Mouse (Mus musculus) spleen, adult 2 months (tissue): ENCODE measurements around the gene Gm20503. TPM values are rescaled to one million over a fixed set of nuclear protein-coding genes. Genes with fewer than 3 reads are reported as not detected.
A peak's percentile ranks its signal among the peaks of the same experiment; 100 is the strongest.

ENCODE experiments used
- DNase-seq, 2 experiments: peaks; one replicate each; pipeline versions ENCODE4 v3.0.0 to v3.0.0-alpha.2; 2012 to 2021; ENCODE audit warnings: low spot score in 2 of 2, low read depth in 1 of 2
- H3K27ac ChIP-seq: fragments of 200-500 bp; 2 replicates; pipeline ENCODE4 v1.5.1; 2012; ENCODE audit warnings: low read length, inconsistent platforms; ENCODE audit not compliant: insufficient read depth
- H3K27me3 ChIP-seq: fragments of 200-500 bp; 2 replicates; pipeline ENCODE4 v1.6.1; 2012; ENCODE audit warnings: mild to moderate bottlenecking, moderate library complexity, low read length, inconsistent platforms; ENCODE audit not compliant: control insufficient read depth, insufficient read depth
- H3K36me3 ChIP-seq: fragments of 200-500 bp; 2 replicates; pipeline ENCODE4 v1.6.1; 2012; ENCODE audit warnings: mild to moderate bottlenecking, low read length, inconsistent platforms; ENCODE audit not compliant: control insufficient read depth, insufficient read depth
- H3K4me1 ChIP-seq: fragments of 200-500 bp; 2 replicates; pipeline ENCODE4 v1.6.1; 2011; ENCODE audit warnings: inconsistent platforms; ENCODE audit not compliant: control insufficient read depth, insufficient read depth, insufficient read length
- H3K4me3 ChIP-seq: fragments of 200-500 bp; 2 replicates; pipeline ENCODE4 v1.5.1; 2011; ENCODE audit warnings: mild to moderate bottlenecking, inconsistent platforms; ENCODE audit not compliant: insufficient read depth, insufficient read length; ENCODE audit errors: extremely low read depth
- CTCF ChIP-seq: fragments of 200-500 bp; IDR thresholded peaks from 2 replicates; pipeline ENCODE4 v1.5.1; 2011; ENCODE audit warnings: mild to moderate bottlenecking, inconsistent platforms; ENCODE audit not compliant: insufficient read depth, insufficient read length, insufficient replicate concordance; ENCODE audit errors: extremely low read depth
- POLR2A ChIP-seq: fragments of 200-500 bp; IDR thresholded peaks from 2 replicates; pipeline ENCODE4 v1.6.1; 2011; ENCODE audit warnings: low read depth, low read length, inconsistent platforms
- WGBS: fragments of 180-500 bp; shearing (Covaris S2); methylation state at CpG from one replicate; pipeline ENCODE4 v1.1.7; 2018; 5-methylcytosine and 5-hydroxymethylcytosine counted together
- polyA plus RNA-seq: library from polyadenylated mRNA; depleted of rRNA; stranded (reverse); fragments of >200 nt; gene quantifications from 2 replicates; pipeline ENCODE4 v1.2.3, GENCODE M21; 2012

Gene Gm20503
- polyA plus RNA-seq, 1 experiment: not detected

DNA sequence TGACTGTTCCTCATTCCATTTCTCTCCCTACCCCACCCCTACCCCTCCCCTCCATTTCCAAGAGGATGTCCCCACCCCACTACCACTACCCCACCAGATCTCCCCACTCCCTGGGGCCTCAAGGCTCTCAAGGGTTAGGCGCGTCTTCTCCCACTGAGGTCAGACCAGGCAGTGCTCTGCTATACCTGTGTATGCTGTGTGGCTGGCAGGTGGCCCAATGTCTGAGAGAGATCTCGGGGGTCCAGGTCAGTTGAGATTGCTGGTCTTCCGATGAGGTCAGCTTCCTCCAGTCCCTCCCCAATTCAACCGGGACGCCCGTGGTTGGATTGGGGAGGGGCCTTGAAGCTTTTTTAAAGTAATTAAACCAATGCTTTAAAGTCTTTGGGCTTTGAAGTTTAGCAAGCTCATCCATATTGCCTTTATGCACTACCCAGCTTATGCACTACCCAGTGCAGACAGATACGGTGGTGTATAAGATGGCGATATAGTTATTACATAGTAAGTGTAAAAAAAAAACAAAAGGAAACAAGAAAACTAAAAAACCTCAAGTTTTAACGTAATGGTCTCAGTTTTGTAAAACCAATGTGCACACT is 31.4 kb downstream of the Gm20503 start:
- Histone ChIP-seq H3K4me3 (peak overlapping the region; percentile 72; the same call in 1 of the 2 replicates), H3K4me1 (peaks cover 3% of the 10 kb centered on the region; the same call in 1 of the 2 replicates), H3K36me3 (no peaks in the 10 kb centered on the region), H3K27ac (no peak overlapping the region), H3K27me3 (no peaks in the 10 kb centered on the region)
- 79% methylated on average over 10 of the region's 10 CpGs for WGBS
- DNase-seq: no peak
- TF ChIP-seq CTCF (no peak), POLR2A (no peak)

DNA sequence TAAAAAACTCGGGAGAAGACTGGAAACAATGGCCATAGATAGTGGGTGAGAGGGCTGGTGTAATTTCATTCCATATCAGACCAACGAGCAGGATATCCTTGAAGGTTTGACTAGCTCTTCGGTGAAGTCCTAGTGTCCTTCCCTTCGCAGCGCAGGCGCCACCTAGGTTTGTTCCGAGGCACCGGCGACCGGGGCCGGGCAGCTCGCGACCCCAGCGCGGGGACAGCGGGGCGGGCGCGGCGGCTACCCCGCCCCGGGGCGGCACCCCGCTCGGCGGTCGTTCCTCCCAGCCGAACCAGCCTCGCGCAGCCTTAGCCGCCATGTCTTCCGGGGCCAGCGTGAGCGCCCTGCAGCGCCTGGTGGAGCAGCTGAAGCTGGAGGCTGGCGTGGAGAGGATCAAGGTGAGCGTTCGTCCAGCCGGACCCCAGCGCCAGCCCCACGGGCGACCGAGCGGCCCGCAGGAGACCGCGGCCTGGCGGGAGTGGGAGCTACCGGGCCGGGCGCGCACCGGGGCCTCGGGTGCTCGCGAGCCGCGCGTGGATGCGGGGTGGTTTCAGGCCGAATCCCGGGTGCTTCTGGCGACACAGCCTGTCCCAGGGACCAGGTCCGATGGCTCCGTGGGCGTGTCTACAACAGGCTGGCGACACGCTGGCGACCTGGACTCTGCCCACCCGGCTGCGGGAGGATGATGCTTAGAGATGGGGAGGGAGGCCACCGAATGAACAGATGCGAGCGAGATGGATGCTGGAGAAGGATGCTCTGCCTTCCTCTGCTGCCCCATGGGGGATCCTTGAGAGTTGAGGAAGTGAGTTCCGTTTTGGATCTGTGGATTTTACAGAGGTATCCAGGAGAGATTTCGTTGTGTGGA is 32.1 kb downstream of the Gm20503 start, which contains the start of gene Gng10:
Gene Gng10, plus strand, starts transcription at position 171 of the 868 bp plus-strand sequence.
- Histone ChIP-seq H3K4me1 (peaks cover 4% of the 10 kb centered on the region), H3K4me3 (peak within 1 kb of the TSS; percentile 72), H3K36me3 (peaks cover 2% of the 10 kb centered on the region; the same call in 1 of the 2 replicates), H3K27me3 (no peaks in the 10 kb centered on the region), H3K27ac (peak within 1 kb of the TSS; percentile 55)
- DNase-seq: peak in 1 of 2 experiments; percentile 60
- TF ChIP-seq POLR2A: no peak; the same call in 1 of the 2 replicates
- WGBS: 14% methylated on average over 76 of the region's 76 CpGs

DNA sequence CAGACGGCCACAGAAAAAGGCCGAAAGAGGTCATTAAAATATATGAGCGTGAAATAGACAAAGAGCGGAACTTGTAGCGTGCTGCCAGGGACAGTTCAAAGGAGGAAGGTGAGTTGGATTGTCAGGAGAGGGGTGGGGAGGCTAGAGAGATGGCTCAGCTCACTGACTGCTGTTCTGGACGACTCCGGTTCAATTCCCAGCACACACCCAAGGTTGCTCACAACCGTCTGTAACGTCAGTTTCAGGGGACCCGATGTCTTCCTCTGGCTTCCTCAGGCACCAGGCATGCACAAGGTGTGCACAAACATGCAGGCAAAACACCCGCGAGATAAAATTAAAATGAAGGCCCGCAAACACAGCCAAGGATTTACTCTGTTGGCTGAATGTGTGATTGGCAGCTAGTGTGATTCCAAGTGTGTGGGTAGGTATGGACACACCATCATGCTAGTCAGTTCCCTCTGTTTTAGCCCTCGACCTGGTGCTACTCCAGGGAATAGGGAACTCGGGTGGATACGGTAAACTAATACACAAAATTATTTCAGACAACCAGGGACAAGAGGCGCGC is 32.9 kb downstream of the Gm20503 start:
- no peaks in the 10 kb centered on the region for H3K27me3 ChIP-seq
- 46% methylated on average over 18 of the region's 18 CpGs for WGBS
- H3K27ac ChIP-seq: no peak overlapping the region
- peaks cover 7% of the 10 kb centered on the region for H3K4me1 ChIP-seq
- DNase-seq: peak in 1 of 2 experiments; percentile 7
- H3K4me3 ChIP-seq: peak overlapping the region; percentile 72
- peaks cover 2% of the 10 kb centered on the region; the same call in 1 of the 2 replicates for H3K36me3 ChIP-seq
- no peak for TF ChIP-seq POLR2A
- TF ChIP-seq CTCF: no peak

DNA sequence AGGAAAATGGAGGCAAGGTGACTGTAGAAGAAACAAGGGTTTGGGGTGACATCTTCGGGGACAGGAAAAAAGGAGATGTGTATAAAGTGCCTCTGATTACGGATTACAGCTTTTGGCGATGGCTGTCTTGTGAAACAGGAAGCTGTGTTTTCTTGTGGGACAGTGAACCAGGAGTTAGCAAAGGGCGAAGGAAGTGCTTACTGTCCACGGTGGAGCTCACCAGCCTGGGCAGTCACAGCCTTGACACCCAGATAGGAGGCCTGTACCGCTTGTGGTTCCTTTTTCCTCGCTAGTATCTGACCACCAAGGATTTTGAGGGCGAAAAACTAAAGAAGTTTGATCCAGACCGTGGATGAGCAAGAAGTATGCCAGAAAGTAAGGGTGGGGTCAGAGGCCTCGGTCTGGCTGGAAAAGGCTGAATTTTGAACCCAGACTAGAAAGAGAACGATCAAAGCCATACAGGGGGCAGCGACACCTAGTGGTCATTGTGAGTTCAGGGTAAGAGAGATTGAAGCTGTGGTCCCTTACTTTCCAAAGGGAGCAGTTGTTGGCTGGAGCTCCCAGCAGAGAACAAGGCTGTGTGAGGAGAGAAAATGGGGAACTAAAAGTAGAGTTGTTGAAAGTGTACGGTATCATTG is 33.6 kb downstream of the Gm20503 start:
- H3K27ac ChIP-seq: peak overlapping the region; percentile 60
- WGBS: 11% methylated on average over 13 of the region's 13 CpGs
- H3K36me3 ChIP-seq: peaks cover 5% of the 10 kb centered on the region; the same call in 1 of the 2 replicates
- H3K4me1 ChIP-seq: peaks cover 7% of the 10 kb centered on the region
- H3K27me3 ChIP-seq: no peaks in the 10 kb centered on the region
- H3K4me3 ChIP-seq: peak overlapping the region; percentile 5; the same call in 1 of the 2 replicates
- peak; percentile 64 to 69 for DNase-seq
- TF ChIP-seq POLR2A (no peak), CTCF (peak; percentile 64; the same call in 1 of the 2 replicates)

DNA sequence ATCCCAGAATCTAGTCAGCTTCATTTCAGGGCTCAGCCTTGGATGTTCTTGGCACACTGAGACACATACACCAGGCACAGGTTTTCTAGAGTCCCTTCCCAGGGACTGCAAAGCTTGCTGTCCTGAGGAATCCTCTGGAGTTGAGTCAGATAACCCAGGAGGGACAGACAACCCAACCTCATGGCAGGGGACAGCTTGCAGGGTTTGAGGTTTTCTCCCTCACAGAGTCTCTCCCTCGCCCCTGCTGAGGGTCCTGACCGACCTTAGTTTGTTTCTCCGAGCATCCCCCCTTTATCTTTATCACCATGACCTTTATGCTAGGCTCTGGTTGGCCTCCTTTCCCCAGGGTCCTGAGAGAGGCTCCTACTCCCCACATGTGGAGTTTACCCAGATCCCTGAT is 34.5 kb downstream of the Gm20503 start:
- no peak for DNase-seq
- H3K27me3 ChIP-seq: no peaks in the 10 kb centered on the region
- TF ChIP-seq POLR2A: no peak
- no peak for TF ChIP-seq CTCF

DNA sequence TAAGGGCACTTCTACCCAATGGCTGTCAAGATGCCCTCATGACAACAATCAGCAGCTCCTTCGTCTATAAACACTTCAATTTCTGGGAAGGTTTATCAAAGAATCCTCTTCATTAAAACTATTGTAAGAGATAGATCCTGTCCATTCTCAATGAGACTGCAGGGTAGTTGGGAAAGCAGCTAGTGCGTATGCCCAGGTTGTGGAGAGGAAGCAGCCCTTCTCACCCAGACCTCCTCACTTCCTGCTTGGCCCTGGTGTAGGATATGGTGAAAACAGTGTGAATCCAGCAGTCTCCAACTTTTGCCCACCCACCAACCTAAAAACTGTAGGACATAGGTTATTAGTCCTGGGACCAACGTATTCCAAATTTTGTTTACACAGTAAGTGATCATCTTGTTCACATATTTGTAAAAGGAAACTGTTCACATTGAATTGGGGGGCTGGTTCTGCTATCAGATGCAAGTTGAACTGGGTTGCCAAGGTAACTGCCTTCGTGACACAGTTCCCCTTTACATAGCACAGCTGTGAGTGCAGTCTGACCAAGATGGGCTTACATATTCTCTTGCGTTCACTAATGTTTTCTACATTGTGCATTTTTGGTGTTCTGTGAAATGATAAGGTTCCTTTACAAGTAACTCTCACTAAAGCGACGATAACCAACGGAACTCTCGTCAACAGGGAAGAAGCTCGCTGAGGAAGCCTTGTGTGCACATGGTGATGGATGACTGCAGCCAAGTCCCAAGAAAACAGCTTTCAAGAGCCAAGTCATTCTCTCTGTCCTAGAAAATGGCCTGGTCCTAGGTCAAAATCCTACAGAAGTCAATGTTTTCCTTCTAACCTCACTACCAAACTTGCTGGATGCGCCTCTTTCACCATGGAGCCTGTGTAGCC is 37.6 kb downstream of the Gm20503 start:
- TF ChIP-seq POLR2A (no peak), CTCF (no peak)
- H3K27me3 ChIP-seq: no peaks in the 10 kb centered on the region
- H3K4me3 ChIP-seq: no peak overlapping the region
- DNase-seq: no peak
- H3K36me3 ChIP-seq: peaks cover 10% of the 10 kb centered on the region
- WGBS: 53% methylated on average over 11 of the region's 11 CpGs
- H3K4me1 ChIP-seq: peaks cover 7% of the 10 kb centered on the region
- no peak overlapping the region for H3K27ac ChIP-seq

More for the DNA sequence above, 34.5 kb downstream of the Gm20503 start:
- Histone ChIP-seq H3K27ac (no peak overlapping the region), H3K36me3 (peaks cover 8% of the 10 kb centered on the region), H3K4me1 (peaks cover 7% of the 10 kb centered on the region), H3K4me3 (no peak overlapping the region)
- 90% methylated on average over 3 of the region's 3 CpGs for WGBS
